Mouse (Mus musculus) gastrocnemius, postnatal 25 days (tissue): Measurements from ENCODE around the gene Gm21292. TPM values are rescaled to one million over a fixed set of nuclear protein-coding genes. Genes with fewer than 3 reads are reported as not detected.
"Not testable (repeated sequence)": the region's sequence is repeated elsewhere in the genome, so short reads cannot be mapped to it uniquely, and the experiment has no call there.

Source experiments
- DNase-seq: peaks from one replicate; pipeline ENCODE4 v3.0.0; 2022
- long read RNA-seq, 2 experiments: library from polyadenylated mRNA; stranded (forward); transcript quantifications; one replicate each; pipeline ENCODE4 v2.0.0; 2021
- total RNA-seq, 2 experiments: library from RNA; stranded (reverse); gene quantifications; 1 replicate in 1 of 2; 2 replicates in 1 of 2; pipeline ENCODE4 v1.2.3; 2021

The Gm21292 gene
- not detected for total RNA-seq
- long read RNA-seq, experiment 1: 0 reads
- long read RNA-seq, experiment 2: 0 reads

DNA sequence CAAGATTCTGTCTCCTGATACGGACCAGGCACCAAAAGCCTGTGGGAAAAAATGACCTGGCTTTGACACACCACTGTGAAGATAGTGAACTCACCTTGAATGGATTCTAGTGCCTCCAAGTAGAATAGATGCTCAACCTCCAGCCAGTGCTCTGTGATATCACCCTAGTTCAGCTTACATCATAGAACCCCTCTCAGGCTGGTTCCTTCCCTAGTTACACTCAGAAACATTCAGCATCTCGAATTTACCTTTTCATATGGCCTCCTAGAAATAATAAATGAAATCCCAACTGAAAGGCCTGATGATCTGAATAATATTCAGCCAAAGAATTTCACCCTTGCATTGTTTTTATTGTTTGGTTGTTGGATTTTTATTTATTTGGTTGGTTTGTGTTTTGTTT is at the start of gene Gm21292:
TSS of gene Gm21292 (minus strand) at position 101 of the 400 bp plus-strand sequence.
- not testable (repeated sequence) for DNase-seq

Other genes with a start within 250 kb of the Gm21292 start
- gene Gm21721, start 68.3 kb upstream of the Gm21292 start, total RNA-seq: not detected
- gene Gm21812, start 213.3 kb upstream of the Gm21292 start, total RNA-seq: not detected